Mouse (Mus musculus): ENCODE data around the gene Rab35.

Rab35 gene

GRCm38 (mm10) chr5:115649699-115650098, 18.0 kb downstream of the Rab35 start:
- no peak for DNase-seq (ENCODE audit: low read depth)

GRCm38 (mm10) chr5:115650885-115651284, 19.2 kb downstream of the Rab35 start:
- DNase-seq (ENCODE audit: low read depth), result no peak

- no peak for DNase-seq (ENCODE audit: low read depth)
Observed at GRCm38 (mm10) chr5:115651821-115652220, 20.1 kb downstream of the Rab35 start.

- peak; percentile 99 for DNase-seq (ENCODE audit: low read depth)
Observed at GRCm38 (mm10) chr5:115652681-115653575, 21.2 kb downstream of the Rab35 start.

GRCm38 (mm10) chr5:115653776-115654175, 22.1 kb downstream of the Rab35 start:
- DNase-seq (ENCODE audit: low read depth), result no peak

GRCm38 (mm10) chr5:115656677-115657076, 25.0 kb downstream of the Rab35 start:
- DNase-seq (ENCODE audit: low read depth), result no peak

GRCm38 (mm10) chr5:115657234-115657633, 25.5 kb downstream of the Rab35 start:
- DNase-seq (ENCODE audit: low read depth), result no peak

GRCm38 (mm10) chr5:115658352-115658751, 26.6 kb downstream of the Rab35 start:
- DNase-seq (ENCODE audit: low read depth), result no peak

GRCm38 (mm10) chr5:115662658-115663057, 30.9 kb downstream of the Rab35 start:
- no peak for DNase-seq (ENCODE audit: low read depth)

GRCm38 (mm10) chr5:115666366-115667065, 34.8 kb downstream of the Rab35 start:
- DNase-seq (ENCODE audit: low read depth), result no peak

- DNase-seq (ENCODE audit: low read depth), result no peak
Observed at GRCm38 (mm10) chr5:115667210-115667609, 35.5 kb downstream of the Rab35 start.

GRCm38 (mm10) chr5:115667894-115668293, 36.2 kb downstream of the Rab35 start:
- no peak for DNase-seq (ENCODE audit: low read depth)

GRCm38 (mm10) chr5:115668986-115669385, 37.3 kb downstream of the Rab35 start:
- DNase-seq (ENCODE audit: low read depth), result no peak

- no peak for DNase-seq (ENCODE audit: low read depth)
Observed at GRCm38 (mm10) chr5:115669974-115670373, 38.3 kb downstream of the Rab35 start.

- DNase-seq (ENCODE audit: low read depth), result no peak
Observed at GRCm38 (mm10) chr5:115670406-115670805, 38.7 kb downstream of the Rab35 start.

GRCm38 (mm10) chr5:115671846-115672245, 40.1 kb downstream of the Rab35 start:
- no peak for DNase-seq (ENCODE audit: low read depth)

- DNase-seq (ENCODE audit: low read depth), result no peak
Observed at GRCm38 (mm10) chr5:115685126-115685525, 53.4 kb downstream of the Rab35 start.

- no peak for DNase-seq (ENCODE audit: low read depth)
Observed at GRCm38 (mm10) chr5:115686716-115687115, 55.0 kb downstream of the Rab35 start.

GRCm38 (mm10) chr5:115693271-115693670, 61.6 kb downstream of the Rab35 start:
- peak; percentile 40 for DNase-seq (ENCODE audit: low read depth)

GRCm38 (mm10) chr5:115695191-115695770, 63.6 kb downstream of the Rab35 start:
- DNase-seq (ENCODE audit: low read depth), result no peak

GRCm38 (mm10) chr5:115696811-115697210, 65.1 kb downstream of the Rab35 start:
- no peak for DNase-seq (ENCODE audit: low read depth)
